Mouse (Mus musculus) lung, embryonic 14.5 days (tissue): ENCODE measurements around the gene Zc3h18. TPM values are rescaled to one million over a fixed set of nuclear protein-coding genes. Genes with fewer than 3 reads are reported as not detected.

Experiments
- ATAC-seq: fragments of 200-750 bp; cut with Nextera tagmentation; 2 replicates; pipeline ENCODE4 v1.8.0; 2017; ENCODE audit warnings: mild to moderate bottlenecking, moderate TSS enrichment, moderate library complexity; ENCODE audit not compliant: insufficient read depth
- DNase-seq: peaks from one replicate; pipeline ENCODE4 v3.0.0-alpha.2; 2015
- H3K27ac ChIP-seq: fragments of 300-500 bp; sonication (generic); 2 replicates; pipeline ENCODE4 v1.5.1; 2014; ENCODE audit warnings: low read depth, mild to moderate bottlenecking, moderate library complexity
- H3K27me3 ChIP-seq: fragments of 300-500 bp; sonication (generic); 2 replicates; pipeline ENCODE4 v1.6.1; 2014; ENCODE audit warnings: low read length, control low read depth; ENCODE audit not compliant: insufficient read depth
- H3K36me3 ChIP-seq: fragments of 300-500 bp; sonication (generic); 2 replicates; pipeline ENCODE4 v1.6.1; 2014; ENCODE audit warnings: control low read depth; ENCODE audit not compliant: insufficient read depth
- H3K4me1 ChIP-seq: fragments of 300-500 bp; sonication (generic); 2 replicates; pipeline ENCODE4 v1.6.1; 2014; ENCODE audit warnings: antibody characterized with exemption, control low read depth; ENCODE audit not compliant: insufficient read depth
- H3K4me2 ChIP-seq: fragments of 300-500 bp; sonication (generic); 2 replicates; pipeline ENCODE4 v1.6.1; 2014; ENCODE audit warnings: mild to moderate bottlenecking
- H3K4me3 ChIP-seq: fragments of 300-500 bp; sonication (generic); 2 replicates; pipeline ENCODE4 v1.5.1; 2014; ENCODE audit warnings: low read depth, low read length
- H3K9ac ChIP-seq: fragments of 300-500 bp; sonication (generic); 2 replicates; pipeline ENCODE4 v1.6.1; 2014
- H3K9me3 ChIP-seq: fragments of 300-500 bp; sonication (generic); 2 replicates; pipeline ENCODE4 v1.6.1; 2016; ENCODE audit warnings: low read depth, low read length, control low read depth
- CTCF ChIP-seq: IDR thresholded peaks from 2 replicates; pipeline ENCODE4 v1.5.1; 2016; ENCODE audit warnings: antibody characterized with exemption, low read depth
- WGBS: fragments of 180-500 bp; shearing (Covaris S2); extraction: QIAGEN DNeasy Blood & Tissue Kit; methylation state at CpG from one replicate; pipeline ENCODE4 v1.1.7; 2014; 5-methylcytosine and 5-hydroxymethylcytosine counted together
- polyA plus RNA-seq: library from polyadenylated mRNA; unstranded; fragments of >200 nt; fragmentation: Nextera tagmentation; extraction: Ambion mirVana; gene quantifications from 2 replicates; pipeline ENCODE4 v1.2.1, GENCODE M21; 2014

Gene Zc3h18
- polyA plus RNA-seq, 1 experiment from 2014 or later = 44.3 TPM

DNA sequence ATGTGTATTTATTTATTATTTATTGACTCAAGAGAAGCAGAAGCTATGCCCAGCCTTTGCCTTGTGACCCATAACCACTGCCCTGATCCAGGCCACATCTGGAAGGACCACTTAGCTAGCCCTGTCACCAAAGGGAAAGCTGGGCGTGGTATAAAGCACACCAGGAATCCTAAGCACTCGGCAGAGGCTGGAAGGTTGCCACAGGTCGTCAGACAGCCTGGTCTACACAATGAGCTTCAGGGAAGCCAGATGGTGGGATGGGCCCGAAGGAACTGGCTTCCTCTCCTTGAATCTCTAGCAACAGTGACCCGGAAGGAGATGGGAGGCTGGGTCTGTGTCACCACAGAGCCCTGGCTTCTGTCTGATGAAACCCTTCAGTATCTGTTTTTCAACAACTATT is 47.2 kb downstream of the Zc3h18 start:
- ATAC-seq (no peak), DNase-seq (peak; percentile 29)
- 44% methylated on average over 5 of the region's 5 CpGs for WGBS
- no peak overlapping the region for H3K27ac ChIP-seq
- H3K36me3 ChIP-seq = peaks cover 12% of the 10 kb centered on the region; the same call in 1 of the 2 replicates
- H3K4me1 ChIP-seq = no peaks in the 10 kb centered on the region
- no peak overlapping the region for H3K9ac ChIP-seq
- no peak overlapping the region for H3K4me3 ChIP-seq
- H3K9me3 ChIP-seq = no peaks in the 10 kb centered on the region
- no peaks in the 10 kb centered on the region for H3K27me3 ChIP-seq
- no peak for TF ChIP-seq CTCF
- no peak overlapping the region for H3K4me2 ChIP-seq

- H3K4me1 ChIP-seq = no peaks in the 10 kb centered on the region
- no peak overlapping the region for H3K27ac ChIP-seq
- WGBS = 69% methylated on average over 9 of the region's 9 CpGs
- no peak overlapping the region for H3K4me3 ChIP-seq
- no peak overlapping the region for H3K9ac ChIP-seq
- H3K4me2 ChIP-seq = no peak overlapping the region
- no peaks in the 10 kb centered on the region for H3K27me3 ChIP-seq
- no peak for TF ChIP-seq CTCF
- DNase-seq (no peak), ATAC-seq (no peak)
- H3K9me3 ChIP-seq = no peaks in the 10 kb centered on the region
- 0 out of 2 replicates have a peak, but pooled peaks cover 5% of the 10 kb centered on the region for H3K36me3 ChIP-seq
Observed at GRCm38 (mm10) chr8:122426145-122426544, 49.7 kb downstream of the Zc3h18 start.

GRCm38 (mm10) chr8:122427607-122428006 is 51.2 kb downstream of the Zc3h18 start:
- ATAC-seq (no peak), DNase-seq (no peak)
- Histone ChIP-seq H3K27ac (no peak overlapping the region), H3K4me2 (no peak overlapping the region), H3K27me3 (no peaks in the 10 kb centered on the region), H3K9me3 (no peaks in the 10 kb centered on the region), H3K36me3 (0 out of 2 replicates have a peak, but pooled peaks cover 5% of the 10 kb centered on the region), H3K4me3 (no peak overlapping the region), H3K9ac (no peak overlapping the region), H3K4me1 (peaks cover 8% of the 10 kb centered on the region; the same call in 1 of the 2 replicates)
- no peak for TF ChIP-seq CTCF
- 82% methylated on average over 7 of the region's 7 CpGs for WGBS

- Histone ChIP-seq H3K4me3 (no peak overlapping the region), H3K4me1 (peaks cover 8% of the 10 kb centered on the region; the same call in 1 of the 2 replicates), H3K9me3 (no peaks in the 10 kb centered on the region), H3K4me2 (no peak overlapping the region), H3K9ac (no peak overlapping the region), H3K36me3 (0 out of 2 replicates have a peak, but pooled peaks cover 5% of the 10 kb centered on the region), H3K27ac (no peak overlapping the region), H3K27me3 (no peaks in the 10 kb centered on the region)
- no peak for TF ChIP-seq CTCF
- no peak for DNase-seq
- 85% methylated on average over 9 of the region's 9 CpGs for WGBS
- no peak for ATAC-seq
Observed at GRCm38 (mm10) chr8:122428163-122428562, 51.8 kb downstream of the Zc3h18 start.

GRCm38 (mm10) chr8:122430058-122430636 is 53.7 kb downstream of the Zc3h18 start:
- WGBS = 74% methylated on average over 10 of the region's 10 CpGs
- Histone ChIP-seq H3K4me2 (no peak overlapping the region), H3K4me1 (peaks cover 8% of the 10 kb centered on the region; the same call in 1 of the 2 replicates), H3K9ac (no peak overlapping the region), H3K9me3 (no peaks in the 10 kb centered on the region), H3K27ac (no peak overlapping the region), H3K27me3 (no peaks in the 10 kb centered on the region), H3K4me3 (no peak overlapping the region), H3K36me3 (peaks cover 11% of the 10 kb centered on the region; the same call in 1 of the 2 replicates)
- TF ChIP-seq CTCF = no peak
- DNase-seq = peak; percentile 28
- no peak for ATAC-seq

DNA sequence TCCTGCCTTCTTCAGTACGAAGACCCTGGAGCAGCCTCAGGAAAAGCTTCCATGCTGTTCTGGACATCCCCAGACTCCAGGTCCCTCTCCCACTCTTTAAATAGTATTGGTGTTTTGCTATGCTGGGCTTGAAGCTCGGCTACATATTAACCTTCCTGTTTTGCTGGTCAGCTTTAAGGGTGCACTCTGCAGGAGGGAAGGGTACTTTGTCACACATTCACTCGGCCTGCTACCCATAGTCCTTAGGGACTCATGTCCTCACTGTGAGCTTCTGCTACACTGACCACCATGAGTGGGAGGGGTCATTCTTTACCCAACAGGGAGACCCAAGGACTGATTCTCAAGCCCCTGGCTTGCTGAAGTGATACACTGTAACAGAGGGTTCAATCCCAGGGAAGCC is 54.2 kb downstream of the Zc3h18 start:
- 67% methylated on average over 3 of the region's 3 CpGs for WGBS
- no peak for TF ChIP-seq CTCF
- Histone ChIP-seq H3K4me1 (peaks cover 8% of the 10 kb centered on the region; the same call in 1 of the 2 replicates), H3K27me3 (no peaks in the 10 kb centered on the region), H3K9me3 (no peaks in the 10 kb centered on the region), H3K27ac (no peak overlapping the region), H3K9ac (no peak overlapping the region), H3K36me3 (peaks cover 15% of the 10 kb centered on the region), H3K4me3 (no peak overlapping the region), H3K4me2 (no peak overlapping the region; the same call in 1 of the 2 replicates)
- DNase-seq (no peak), ATAC-seq (no peak)

GRCm38 (mm10) chr8:122431694-122432442 is 55.5 kb downstream of the Zc3h18 start:
- Histone ChIP-seq H3K9me3 (no peaks in the 10 kb centered on the region), H3K27ac (peak overlapping the region; percentile 81; the same call in 1 of the 2 replicates), H3K36me3 (peaks cover 21% of the 10 kb centered on the region), H3K4me1 (peaks cover 8% of the 10 kb centered on the region; the same call in 1 of the 2 replicates), H3K4me3 (peak overlapping the region; percentile 63), H3K9ac (peak overlapping the region; percentile 78), H3K4me2 (peak overlapping the region; percentile 95), H3K27me3 (no peaks in the 10 kb centered on the region)
- WGBS = 24% methylated on average over 18 of the region's 18 CpGs
- no peak for TF ChIP-seq CTCF
- ATAC-seq = peak; percentile 0
- DNase-seq = no peak
